Mouse (Mus musculus) kidney, postnatal 25 days (tissue): Measurements from ENCODE around the gene 9930021J03Rik.

Experiments used
- DNase-seq, 2 experiments: peaks; one replicate each; pipeline ENCODE4 v3.0.0; 2021; ENCODE audit warnings: mixed read lengths in 2 of 2

Gene 9930021J03Rik

DNA sequence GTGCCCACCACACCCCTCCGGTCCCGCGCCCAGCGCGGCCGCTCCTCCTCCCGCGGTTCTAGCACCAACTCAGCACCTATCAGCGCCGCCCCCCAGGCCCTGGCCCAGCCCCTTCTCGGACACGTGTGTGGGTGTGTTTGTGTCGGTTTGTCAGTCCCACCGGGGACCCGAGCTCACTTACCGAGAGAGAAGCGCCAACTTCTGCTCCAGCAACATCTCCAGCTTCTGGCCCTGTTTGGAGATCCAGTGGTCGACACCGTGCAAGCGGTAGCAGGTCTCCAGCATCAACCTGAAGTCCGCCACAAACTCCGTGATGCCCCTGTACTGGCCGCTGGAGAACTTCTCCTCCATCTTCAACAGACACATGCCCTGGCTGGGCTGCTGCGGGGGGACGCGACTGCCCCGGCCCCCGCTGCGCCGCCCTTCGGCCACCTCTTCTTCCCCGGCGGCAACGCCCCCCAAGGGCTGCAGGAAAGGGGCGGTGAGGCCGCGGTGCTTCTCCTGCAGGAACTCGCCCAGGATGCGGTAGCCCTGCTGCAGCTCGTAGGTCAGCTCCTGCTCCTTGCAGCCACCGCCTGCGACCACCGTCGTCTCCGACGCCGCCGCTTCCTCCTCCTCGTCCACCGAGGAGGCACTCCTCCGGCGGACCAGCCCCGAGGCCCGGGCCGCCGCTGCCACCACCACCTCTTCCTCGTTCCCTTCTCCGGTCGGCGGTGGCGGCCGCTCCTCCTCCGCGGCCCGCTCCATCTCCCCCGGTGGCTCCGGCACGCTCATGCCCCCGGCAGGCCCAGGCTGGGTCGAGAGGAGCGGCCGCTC lies 480 bp downstream of the 9930021J03Rik start:
- DNase-seq, result peak; percentile 80 to 90

DNA sequence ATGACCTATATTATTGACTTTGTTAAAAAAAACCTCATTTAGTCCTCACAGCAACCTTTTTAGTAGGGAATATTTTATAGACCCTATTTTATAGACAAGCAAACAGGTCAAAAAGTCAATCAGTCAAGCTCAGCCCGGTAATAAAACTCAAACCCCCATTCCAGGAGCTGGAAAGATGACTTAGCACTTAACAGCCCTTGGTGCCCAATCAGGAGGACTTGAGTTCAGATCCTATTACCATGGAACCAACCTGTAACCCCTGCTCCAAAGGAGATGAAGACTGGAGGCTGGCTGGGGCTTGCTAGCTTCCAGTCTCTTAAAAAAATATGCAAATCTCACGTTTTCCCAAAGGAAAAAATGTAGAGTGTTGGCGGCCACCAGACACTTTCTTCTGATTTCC lies 1.8 kb downstream of the 9930021J03Rik start:
- DNase-seq, result no peak

DNA sequence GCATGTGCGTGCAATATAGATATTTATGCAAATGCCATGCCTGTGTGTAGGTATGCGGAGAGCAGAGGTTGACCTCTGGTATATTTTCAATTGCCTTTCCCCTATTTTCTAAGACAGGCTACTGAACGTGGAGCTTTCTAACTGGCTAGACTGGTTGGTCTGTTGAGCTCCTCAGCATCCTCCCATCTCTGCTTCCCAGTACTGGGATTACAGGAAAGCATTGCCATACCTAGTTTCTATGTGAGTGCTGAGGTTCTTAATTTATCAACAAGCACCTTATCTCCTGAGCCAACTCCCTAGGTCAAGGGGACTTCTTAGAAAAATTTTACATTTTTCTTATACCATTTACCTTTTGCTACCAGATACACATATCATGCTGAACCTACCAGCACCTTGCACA lies 8.4 kb downstream of the 9930021J03Rik start:
- DNase-seq, result no peak

DNA sequence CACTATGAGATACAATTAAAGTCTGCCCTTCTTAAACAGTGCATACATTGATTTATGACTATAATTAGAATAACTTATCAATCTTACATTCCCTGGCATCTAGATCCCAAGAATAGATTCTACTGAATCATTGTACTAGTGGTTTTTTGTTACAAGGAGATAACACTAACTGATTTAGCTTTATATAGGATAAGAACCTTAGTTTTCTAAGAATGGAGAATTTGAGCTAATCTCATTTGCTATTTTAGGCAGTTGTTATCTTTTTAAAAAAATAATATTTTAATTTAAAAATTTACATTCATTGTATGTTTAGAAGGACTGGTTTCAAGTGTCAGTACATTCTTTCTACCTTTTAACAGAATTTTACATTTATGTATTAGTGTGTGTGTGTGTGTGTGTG lies 17.8 kb downstream of the 9930021J03Rik start:
- no peak for DNase-seq

DNA sequence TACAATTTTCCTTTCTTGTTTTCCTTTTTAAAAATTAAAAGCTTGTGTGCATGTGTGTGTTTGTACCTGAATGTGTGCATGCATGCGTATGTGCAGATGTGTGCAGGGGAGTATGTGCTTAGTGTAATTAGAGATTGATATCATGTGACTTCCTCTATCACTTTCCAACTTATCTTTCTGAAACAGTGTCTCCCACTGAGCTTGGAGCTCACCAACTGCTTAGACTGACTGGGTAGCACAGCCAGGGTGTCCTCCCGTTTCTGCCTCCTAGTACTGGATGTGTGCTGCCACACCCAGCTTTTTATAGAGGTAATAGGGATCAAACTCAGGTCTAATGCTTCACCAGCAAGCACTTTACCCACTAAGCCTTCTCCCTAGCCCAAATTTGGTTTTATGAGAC lies 22.9 kb downstream of the 9930021J03Rik start:
- DNase-seq, result no peak

DNA sequence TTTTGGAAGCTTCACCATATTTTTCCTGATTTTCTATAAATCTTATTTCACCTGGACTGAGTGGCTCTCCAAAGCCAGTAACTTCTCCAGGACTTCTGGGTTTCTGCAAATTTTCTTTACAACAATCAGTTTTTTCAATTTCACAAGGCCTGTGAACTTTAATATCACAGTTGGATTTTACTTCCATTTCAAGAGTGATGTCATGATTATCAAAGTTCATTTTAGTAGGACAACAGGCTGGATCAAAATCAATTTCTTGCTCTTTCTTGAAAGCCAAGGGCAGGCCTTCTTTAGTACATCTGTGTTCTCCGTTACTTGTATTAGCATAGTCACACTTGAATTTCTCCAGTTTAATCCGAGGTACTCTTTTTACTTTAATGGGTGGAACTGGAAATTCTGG lies 51.9 kb downstream of the 9930021J03Rik start:
- DNase-seq, result no peak

DNA sequence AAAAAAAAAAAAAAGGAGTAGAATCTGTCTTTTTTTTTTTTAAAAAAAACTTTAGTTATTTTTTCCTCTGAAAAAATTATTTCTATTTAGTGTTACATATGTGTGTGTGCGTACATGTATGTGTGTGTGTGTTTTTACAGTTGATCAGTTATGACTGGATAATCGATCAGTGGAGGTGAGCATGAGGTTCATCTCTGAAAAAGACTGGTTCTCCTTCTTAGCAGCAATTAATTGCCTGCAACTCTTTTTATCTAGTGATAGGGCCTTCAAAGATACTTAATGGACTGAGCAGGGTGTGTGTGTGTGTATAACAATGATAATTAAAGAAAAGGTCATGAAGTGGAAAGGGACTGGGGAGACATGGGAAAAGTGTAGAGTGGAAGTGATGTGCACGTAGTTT lies 54.8 kb downstream of the 9930021J03Rik start:
- DNase-seq, result no peak

DNA sequence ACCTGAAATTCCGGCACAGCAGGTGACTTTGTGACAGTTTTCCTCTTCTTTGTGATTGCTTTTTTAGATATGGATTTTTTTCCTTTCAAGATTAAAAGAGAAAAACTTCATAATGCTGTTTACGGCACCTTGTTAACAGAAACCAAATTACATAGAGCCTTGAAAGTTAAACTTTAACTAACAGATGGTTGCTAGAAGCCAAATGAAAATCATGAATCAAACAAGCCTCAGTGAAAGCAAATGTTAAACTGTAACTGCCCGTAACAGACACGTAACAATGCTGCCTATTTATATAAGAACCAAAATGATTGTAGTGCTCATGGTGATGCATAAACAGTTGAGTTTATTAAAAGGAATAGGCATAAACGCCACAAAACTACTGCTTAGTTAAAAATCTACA lies 62.3 kb downstream of the 9930021J03Rik start:
- DNase-seq, result no peak

DNA sequence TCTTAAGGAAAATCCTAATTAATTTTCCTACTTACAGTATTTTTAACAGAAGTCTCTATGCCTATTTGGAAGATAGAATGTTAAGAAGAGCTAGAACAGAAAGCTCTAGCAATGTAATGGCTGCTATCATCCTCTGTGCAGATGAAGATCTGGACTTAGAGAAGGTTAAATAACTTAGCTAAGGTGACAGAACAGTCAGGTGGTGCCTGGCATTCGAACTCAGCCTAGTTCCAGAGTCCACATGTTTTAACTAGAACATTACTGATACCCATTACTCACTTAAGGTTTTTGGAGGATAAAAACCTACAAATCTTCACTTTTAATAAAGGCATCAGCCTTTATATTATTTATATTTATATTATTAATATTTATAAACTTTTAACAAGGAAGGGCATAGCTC lies 65.1 kb downstream of the 9930021J03Rik start:
- DNase-seq, result peak; percentile 26 to 62

DNA sequence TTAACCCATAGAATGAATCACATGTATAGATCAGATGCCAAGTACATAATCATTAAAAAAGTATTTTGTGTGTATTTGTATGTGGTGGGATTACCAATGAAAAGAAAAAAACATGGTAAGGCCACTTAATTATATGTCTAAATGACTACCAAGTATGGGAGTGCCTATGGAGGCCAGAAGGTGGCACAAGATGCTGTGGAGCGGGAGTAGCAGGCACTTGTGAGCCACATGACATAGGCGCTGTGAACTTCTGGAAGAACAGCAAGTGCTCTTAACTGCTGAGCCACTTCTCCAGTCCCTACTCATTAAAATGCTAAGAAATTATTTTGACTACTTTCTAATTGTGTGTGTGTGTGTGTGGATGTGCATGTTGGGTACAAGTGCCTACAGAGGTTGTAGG lies 66.2 kb downstream of the 9930021J03Rik start:
- DNase-seq, result peak in 1 of 2 experiments; percentile 48

DNA sequence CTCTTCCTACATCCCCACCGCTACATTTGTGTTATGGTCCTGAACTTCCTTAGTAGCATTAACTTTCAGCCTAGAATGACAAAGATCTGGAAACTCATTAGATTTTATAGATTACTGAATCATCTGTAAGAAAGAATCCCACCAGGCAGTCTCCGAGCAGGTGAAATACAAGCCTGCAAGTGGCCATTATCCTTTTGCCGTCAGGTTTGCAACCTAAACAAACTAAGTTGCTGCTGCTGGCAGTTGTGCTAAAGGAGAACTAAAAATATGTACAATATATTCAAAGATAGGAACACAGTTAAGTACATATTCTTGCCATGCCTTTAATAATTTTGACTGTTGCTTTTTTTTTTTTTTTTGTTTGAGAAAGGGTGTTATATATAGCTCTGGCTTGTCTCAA lies 70.4 kb downstream of the 9930021J03Rik start:
- DNase-seq, result no peak

DNA sequence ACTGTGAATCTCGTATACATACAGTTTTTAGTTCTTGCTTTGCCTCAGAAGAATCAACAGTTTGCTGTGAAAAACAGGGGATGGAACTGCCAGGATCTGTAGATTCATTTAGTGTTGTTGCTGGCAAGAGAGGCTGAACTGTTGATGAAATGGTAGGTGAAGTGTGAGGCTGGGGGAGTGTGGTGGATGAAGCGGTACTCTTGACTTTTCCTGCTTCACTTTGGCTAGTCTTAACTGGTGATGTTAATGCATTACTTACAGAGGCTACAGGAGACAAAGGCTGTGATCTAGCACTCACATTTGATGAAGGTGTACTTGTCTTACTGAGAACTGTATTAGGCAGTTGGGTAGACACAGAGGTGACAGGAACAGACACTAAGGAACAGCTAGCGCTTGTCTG lies 87.3 kb downstream of the 9930021J03Rik start:
- DNase-seq, result no peak

DNA sequence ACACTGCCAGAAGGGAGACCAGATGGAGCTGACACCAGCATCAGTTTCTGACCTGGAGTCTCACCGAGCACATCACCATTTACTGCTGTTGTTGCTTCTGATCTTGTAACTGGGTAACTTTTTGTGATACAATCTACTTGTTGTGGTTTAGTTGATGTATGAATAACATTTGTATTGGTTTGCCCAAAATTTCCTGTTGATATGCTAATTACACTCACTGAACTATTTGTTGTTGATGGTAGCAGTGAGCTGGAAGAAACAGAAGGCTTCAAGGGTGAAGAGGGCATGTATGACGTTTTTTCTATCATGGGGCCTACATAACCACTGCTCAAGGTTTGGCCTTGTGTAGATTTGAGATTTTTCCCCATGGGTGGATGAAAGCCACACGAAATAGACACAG lies 87.9 kb downstream of the 9930021J03Rik start:
- DNase-seq, result no peak

DNA sequence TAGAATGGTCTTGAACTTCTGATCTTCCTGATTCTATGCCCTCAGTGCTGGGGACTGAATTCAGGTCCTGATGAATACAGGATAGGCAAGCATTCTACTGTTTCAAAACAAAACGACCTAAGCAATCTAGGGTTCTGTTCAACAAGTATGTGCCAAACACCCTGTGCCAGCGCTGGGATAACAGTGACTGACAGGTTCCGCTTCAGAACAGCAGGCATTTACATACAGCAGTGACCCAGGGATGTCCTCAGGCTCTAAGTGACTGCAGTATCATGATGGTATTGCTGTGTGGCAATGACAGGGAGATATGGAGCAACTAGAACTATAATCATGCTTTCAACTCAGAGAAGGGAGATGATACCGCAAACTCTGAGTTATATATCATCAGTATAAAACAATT lies 92.3 kb downstream of the 9930021J03Rik start:
- no peak for DNase-seq

DNA sequence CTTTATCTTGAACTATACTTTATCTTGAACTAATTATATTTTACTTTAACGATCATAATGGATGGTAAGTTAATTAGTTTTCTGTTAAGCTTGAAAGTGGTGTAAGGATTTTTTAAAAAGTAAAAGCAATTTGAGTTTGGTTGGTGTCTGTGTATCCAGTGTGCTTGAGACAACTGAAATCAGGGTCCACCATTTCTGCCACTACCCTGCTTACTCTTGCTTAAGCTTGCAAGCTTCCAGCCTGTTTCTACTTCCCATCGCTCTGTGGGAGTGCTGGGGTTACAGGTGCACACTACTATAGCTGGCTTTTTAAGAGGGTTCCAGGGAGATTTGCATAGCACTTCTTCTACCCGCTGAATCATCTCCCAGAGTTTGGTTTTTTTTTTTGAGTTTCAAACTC lies 96.3 kb downstream of the 9930021J03Rik start:
- DNase-seq, result no peak

DNA sequence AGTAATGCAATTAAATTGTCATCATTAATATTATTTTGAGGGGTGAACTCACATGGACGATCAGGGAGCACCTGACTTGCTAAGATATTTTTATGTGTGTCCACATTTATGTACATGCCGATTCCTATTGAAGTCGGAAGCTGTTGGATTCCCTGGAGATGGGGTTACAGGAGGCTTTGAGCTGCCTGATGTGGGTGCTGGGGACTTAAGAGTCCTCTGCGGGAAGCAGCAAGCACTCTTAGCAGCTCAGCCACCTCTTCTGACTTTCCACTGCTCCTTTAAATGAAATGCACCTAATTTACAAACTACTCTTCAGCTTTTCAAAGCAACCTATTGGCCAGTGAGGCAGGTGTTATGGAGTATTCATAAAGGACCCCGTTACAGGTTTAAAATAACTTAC lies 97.3 kb downstream of the 9930021J03Rik start:
- no peak for DNase-seq

DNA sequence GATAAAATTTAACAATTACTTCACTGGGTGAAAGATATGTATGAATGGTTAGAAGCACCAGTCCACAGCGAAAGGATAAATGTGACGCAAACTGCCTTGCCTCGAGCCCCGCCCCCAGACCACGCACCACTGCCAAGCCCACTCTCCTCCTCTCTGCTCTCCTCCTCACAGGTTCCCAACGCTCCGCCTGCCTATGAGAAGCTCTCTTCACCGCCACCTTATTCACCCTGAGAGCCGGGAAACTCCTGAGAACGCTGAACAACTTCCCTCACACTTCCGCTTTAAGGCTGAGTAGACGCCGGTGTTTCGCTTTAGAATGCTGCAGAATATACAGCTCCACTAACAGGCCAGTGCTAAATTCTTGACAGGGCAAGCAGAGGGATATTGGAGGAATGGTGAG lies 97.8 kb downstream of the 9930021J03Rik start:
- no peak for DNase-seq

DNA sequence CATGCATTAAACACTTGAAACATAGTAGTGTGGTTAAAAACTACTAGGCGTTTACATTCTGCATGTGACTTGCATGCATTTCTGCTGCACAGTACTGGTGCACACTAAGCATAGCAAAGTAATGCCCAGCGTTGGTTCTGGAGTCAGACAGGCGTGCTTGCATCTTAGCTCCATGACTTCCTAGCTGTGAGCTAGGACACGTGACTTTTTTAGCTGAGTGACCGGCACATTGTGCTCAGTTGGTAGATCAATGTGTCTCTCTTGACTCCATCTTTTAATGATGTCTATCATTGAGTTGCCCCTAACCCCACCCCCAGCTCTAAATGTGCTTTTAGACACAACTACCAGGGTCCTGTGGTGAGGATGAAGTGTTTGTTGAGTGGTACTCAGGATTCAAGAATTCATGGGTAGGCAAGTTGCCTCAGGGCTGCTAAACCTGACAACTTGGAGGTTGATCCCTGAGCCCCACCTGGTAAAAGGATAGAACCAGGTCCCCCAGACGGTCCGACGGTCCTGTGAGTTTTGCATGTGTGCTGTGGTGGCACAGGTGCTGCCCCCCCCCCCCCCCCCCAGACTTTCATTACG lies 98.4 kb downstream of the 9930021J03Rik start:
- no peak for DNase-seq

DNA sequence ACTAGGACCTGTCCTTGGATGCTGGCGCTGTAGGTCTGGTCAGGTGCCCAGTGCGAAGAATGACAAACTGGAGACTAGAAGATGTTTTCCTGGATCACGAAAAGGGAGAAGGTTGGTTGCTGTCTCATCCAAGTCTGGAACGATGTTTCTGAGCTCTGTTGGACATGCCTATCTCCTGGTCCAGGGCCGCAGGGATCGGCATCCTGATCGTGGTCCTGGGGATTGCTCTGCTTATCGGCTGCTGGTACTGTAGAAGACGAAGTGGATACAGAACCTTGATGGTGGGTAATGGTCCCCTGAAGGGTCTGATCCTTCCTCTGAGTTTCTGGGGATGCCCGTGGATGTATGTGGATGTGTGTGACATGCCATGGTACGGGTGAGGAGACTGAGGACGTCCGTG lies 101.4 kb downstream of the 9930021J03Rik start:
- DNase-seq, result no peak

DNA sequence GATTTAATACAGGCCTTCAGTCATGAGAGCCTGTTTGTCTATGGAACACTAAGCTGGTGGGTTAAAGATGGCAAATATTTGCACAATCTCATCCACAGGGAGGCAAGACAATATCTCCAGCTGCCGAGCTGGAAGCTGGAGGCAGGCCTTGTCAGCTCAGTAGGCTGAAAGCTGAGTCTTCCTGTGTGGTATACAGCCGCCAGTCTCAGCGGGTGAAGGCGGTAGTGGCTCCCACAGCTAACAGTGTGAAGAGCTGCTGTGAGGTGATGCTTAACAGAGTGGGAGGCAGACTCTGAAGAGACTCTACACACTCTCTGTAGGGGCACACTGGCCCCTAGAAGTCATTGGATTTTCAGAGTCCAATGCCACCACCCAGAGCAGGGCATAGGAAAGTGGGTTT lies 104.1 kb downstream of the 9930021J03Rik start:
- DNase-seq, result no peak

DNA sequence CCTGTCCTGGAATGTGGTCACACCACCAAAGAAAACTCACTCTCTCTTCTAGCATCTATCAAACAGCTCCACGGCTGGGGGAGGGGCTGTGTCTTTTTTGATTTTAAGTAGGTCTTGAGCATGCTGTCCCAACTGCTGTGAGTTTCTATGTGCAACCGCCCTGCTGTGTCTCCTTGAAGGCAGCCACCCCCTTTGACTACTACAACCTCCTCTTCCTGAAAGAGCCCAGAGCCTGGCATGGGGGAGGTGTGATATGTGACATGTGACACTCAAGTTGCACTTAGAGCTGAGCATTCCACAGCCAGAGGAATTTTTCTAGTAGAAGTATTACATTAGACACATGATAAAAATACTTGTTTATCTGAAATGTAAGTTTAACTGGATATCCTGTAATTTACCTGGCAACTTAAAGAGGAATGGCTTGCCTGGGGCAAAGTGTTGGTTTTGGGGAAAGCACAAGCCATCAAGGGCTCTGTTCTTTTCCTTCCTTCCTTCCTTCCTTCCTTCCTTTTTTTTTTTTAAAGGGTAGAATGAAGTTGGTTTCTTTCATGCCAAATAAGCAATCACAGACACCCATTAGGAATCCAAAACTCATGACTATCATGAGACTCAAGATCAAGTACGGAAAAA lies 108.4 kb downstream of the 9930021J03Rik start, which contains the start of gene Mlana:
Gene Mlana, plus strand, starts transcription at position 580 of the 630 bp plus-strand sequence.
- no peak for DNase-seq

DNA sequence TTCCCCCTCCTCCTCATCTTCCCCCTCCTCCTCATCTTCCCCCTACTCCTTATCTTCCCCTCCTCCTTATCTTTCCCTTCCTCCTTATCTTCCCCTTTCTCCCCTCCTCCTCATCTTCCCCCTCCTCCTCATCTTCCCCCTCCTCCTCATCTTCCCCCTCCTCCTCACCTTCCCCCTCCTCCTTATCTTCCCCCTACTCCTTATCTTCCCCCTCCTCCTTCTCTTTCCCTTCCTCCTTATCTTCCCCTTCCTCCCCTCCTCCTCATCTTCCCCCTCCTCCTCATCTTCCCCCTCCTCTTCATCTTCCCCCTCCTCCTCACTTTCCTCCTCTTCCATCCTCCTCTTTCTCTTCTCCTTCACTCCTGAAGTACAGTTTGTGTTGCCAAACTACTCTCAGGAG lies 108.9 kb downstream of the 9930021J03Rik start:
- DNase-seq, result no peak

DNA sequence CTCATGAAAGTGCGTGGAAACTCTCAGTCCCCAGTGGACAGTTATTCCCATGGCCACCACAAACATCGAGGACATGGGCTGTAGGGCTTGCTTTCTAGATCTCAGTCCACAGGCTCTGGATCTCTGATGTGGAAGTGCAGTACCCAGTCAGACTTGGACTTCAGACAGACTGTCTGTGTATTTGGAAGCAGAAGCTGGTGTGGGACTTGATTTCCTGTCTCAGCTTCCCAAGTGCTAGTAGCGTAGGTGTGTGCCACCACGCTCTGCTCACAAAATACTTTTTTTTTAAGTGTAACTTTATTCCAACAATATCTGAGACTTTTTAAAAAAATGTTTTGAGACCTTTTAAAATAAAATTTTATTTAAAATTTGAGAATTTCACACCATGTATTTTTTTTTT lies 109.5 kb downstream of the 9930021J03Rik start:
- DNase-seq, result no peak

DNA sequence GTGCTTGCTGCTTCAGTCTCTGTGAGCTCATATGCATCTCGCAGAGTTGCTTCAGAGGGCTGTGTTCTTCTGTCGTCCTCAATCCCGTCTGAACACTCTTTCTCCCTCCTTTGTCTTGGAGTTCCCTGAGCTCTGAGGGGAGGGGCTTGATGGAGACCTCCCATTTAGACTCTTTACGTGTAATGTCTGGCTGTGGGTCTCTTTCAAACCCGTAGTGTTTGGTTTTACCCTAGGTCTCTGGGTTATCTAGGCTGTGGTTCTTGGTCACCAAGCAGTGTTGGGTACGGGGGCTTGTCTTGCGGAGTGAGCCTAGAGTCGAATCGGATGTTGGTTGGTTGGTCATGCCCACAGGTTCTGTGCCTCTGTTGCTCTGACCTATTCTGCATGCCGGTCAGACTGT lies 110.7 kb downstream of the 9930021J03Rik start:
- DNase-seq, result no peak
